Mouse (Mus musculus) skeletal muscle tissue, adult 2 months (tissue): ENCODE measurements at regions not wholly inside any gene's neighbourhood (a gene's known extent, or its start where the extent isn't known, plus 50 kb on each side); places are given as distances from the start of the nearest gene placed in this dataset.

Source experiments
- DNase-seq: peaks from one replicate; pipeline ENCODE4 v3.0.0-alpha.2; 2012; ENCODE audit warnings: low read depth, low spot score

DNA sequence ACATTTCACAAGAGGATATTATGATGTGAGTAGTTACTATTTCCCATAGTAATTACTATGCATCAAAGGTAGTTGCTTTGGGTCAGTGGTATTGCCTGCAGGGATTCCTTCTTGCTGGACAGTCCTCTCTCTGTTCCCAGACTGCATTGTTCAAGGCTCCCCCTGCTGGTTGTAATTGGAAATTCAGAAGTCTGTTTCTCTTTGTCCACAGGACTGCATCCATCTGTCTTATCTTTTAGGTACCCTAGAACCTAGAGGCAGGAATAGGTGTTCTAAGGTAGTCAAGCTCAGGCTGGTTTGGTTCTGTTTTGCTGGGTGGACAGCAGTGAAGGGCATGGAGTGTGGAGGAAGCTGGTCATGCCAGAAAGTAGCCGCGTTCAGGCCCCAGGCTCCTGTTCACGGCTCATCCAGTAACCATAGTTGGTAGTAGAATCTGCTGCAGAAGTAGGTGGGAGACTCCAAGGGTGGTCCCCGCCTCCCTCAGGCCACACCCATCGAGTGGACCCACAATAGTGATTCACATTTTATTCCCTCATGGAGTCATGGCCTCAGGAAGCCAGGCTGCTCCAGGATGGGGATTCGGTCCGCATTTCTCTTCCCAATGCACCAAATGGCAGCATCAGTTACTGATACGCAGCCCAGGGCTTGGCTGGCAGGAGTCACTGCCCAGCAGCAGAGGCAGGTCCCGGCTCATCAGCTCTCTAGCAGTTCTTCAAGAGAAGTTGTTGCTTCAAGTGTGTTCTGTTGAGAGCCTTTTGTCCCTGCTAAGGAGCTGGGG, 51.7 kb upstream of the Caprin1 start:
- no peak for DNase-seq

GRCm38 (mm10) chr2:103849766-103850530, 52.5 kb upstream of the Caprin1 start:
- no peak for DNase-seq

- no peak for DNase-seq
Measured at GRCm38 (mm10) chr2:103850531-103850816, 53.0 kb upstream of the Caprin1 start.

- peak; percentile 85 for DNase-seq
Measured at GRCm38 (mm10) chr2:103851171-103851570, 53.7 kb upstream of the Caprin1 start.

- DNase-seq, result no peak
Measured at GRCm38 (mm10) chr2:103861226-103861625, 63.8 kb upstream of the Caprin1 start.

DNA sequence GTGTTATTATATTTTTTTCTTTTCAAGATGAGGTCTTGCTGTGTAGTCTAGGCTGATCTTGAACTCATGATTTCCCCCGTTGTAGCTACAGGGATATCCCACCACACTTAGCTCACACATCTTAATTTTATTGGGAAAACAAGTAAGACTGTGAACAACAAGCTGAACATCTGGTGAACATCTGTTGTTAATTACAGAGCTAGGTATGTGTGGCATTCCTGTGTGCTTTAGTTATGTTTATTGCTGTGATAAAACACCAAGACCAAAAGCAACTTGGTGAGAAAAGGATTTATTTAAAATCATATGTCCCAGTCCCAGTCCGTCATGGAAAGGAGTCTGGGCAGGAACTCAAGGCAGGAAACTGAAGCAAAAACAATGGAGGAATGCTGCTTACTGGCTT, 66.8 kb upstream of the Caprin1 start:
- no peak for DNase-seq

- peak; percentile 57 for DNase-seq
Measured at GRCm38 (mm10) chr2:103865319-103866171, 68.1 kb upstream of the Caprin1 start.

GRCm38 (mm10) chr2:103867241-103867957, 70.0 kb upstream of the Caprin1 start:
- DNase-seq, result no peak

DNA sequence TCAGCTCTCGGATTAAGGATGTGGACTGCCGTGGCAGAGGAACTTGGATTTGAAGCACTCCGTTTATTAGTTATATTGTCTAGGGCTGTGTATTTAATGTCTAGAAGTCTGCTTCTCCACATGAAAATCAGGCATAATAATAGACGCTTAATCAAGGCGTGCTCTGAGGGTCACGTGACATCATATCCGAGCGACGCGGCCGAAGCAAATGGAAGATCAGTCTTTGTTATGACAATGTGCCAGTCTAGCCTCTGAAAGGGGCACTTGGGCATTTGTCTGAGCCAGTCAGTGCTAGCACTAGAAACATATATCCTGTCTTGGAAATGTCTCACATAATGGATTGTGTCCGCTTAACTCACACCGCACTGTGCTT, 70.5 kb upstream of the Caprin1 start:
- DNase-seq, result no peak

DNA sequence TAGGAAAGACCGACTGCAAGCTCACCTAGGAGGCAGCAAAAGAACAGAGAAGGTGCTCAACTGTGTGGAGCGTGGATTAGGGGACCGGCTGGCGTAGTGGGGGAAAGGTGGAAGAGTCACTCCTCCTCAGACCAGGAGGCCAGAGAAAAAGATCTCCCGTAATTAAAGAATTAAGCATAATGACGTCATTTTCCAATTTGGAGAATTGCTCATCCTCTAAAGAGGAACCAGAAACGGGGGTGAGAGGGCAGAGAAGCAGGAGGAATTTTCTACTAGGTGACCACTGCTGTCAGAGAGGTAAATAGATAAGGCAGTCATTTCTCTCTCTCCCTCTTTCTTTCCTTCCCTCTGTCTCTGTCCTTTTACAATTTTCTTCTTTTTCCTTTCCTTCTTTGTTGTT, 71.2 kb upstream of the Caprin1 start:
- no peak for DNase-seq

DNA sequence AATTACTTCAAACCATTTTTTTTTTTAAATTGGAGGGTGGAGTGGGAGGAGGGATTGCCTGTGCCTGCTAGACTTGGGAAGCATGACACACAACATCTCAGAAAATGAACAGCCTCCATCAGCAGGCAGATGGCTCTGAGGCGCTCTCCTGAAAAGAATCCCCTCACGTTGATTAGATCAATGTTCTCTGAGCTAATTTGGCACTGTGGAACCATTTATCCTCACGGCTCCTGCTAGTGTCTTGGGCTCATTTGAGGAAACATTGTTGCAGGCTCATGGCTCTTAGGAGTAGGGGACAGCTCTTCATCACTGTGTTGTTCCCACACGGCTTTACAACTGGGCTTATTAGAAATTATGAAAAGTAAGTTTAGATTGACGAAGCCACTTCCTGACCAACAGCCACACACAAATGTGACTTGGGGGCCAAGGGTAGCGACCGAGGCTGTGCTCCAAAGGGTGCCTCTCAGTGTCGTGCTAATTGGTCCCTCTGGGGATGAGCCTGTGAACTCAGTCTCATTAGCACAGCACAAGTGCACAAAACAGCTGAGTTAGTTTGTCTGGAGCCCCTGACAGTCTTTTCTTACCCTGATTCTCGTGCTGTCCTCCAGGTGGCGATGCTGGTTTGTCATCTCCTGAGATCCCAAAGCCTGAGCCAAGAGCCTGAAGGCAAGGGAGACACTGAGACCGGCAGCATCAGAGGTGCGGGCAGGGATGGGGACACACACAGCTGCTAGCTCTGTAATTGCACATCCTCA, 74.2 kb upstream of the Caprin1 start:
- peak; percentile 77 for DNase-seq

- DNase-seq, result no peak
Measured at GRCm38 (mm10) chr2:103872277-103872636, 74.8 kb upstream of the Caprin1 start.

- no peak for DNase-seq
Measured at GRCm38 (mm10) chr2:103873381-103873780, 75.9 kb upstream of the Caprin1 start.

DNA sequence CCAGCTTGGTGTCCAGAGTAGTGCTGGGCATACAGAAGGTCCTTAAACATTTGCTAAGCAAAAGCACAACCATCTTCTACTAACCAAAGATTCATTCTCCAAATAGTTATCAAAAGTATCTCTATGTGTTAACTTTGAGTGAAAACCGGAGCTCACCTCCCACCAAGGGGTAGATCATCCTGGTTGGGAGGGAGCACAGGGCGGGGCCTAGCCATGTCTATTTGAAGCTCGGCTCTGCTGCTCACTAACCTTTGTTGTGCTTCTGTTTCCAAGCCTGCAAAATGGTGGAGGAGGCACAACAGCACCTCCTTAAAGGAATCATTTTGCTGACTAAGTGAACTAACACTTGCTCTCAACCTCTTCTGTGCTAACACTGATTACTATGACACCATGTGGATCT, 77.0 kb upstream of the Caprin1 start:
- DNase-seq, result no peak

GRCm38 (mm10) chr2:103875754-103876153, 78.3 kb upstream of the Caprin1 start:
- no peak for DNase-seq

DNA sequence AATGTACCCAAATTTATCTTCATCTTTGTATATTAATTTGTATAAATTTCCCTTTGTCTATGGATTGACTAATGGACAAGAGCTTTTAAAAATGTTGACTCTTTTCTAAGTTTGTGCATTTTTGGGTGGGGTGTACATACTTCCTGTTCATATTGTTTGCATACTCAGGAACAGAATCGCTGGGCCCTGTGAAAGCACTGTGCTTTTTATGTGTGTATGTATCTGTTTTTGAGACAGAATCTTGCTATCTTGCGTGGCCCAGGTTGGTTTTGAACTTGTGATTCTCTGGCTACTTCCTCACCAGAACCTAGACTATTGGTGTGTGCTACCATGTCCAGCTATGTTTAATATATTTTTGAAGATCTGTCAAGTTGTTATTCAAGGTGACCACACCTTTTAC, 78.8 kb upstream of the Caprin1 start:
- no peak for DNase-seq

- DNase-seq, result no peak
Measured at GRCm38 (mm10) chr2:103881026-103881763, 76.6 kb upstream of the Lmo2 start.

GRCm38 (mm10) chr2:103884926-103885325, 72.9 kb upstream of the Lmo2 start:
- no peak for DNase-seq

- no peak for DNase-seq
Measured at GRCm38 (mm10) chr2:103888023-103888422, 69.8 kb upstream of the Lmo2 start.

GRCm38 (mm10) chr2:103891240-103891767, 66.5 kb upstream of the Lmo2 start:
- DNase-seq, result no peak
